Mouse (Mus musculus) heart, postnatal 0 days (tissue): ENCODE results near the gene Magi1.

Experiments
- CTCF ChIP-seq: IDR thresholded peaks from 2 replicates; pipeline ENCODE4 v1.5.1; 2016; ENCODE audit warnings: antibody characterized with exemption, control low read depth, low read depth
- EP300 ChIP-seq: IDR thresholded peaks from 2 replicates; pipeline ENCODE4 v1.6.1; 2016; ENCODE audit warnings: antibody characterized with exemption, low read depth

DNA sequence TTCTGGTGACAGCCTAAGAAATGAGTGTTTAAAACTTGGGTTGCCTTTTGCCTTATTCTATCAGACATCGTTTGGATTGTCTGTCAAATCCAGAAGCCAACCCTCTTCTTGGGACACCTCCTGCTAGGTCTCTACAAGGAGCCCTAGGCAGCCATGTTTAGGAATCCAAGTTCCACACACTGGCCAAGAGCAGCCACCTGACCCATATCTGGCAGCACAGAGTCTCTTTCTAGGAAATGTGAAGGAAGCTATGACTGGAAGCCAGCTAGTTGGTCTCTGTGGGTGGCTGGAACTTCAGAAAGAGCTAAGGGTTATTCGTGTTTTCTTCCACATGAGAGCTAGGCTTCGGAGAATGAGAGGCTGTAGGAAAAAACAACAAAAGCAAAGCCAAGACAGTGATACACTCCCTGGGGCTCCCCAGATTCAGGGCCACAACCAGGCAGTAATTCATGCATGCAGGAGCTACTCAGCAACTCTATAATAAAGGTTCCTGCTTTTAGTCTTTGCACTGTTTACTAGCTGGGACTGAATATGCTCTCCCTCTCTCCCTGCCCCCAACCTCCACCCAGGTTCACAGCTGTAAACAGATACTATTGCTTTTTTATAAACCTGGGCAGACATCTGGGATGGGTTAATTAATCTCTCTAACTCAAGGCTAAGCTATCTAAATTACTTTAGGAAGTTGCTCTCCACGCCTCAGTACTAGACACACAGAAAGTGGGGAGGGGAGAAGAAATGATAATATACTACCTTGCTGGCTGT is 188.6 kb downstream of the Magi1 start:
- TF ChIP-seq EP300, result no peak
- TF ChIP-seq CTCF, result no peak
